ENCODE assay signal across 15 mouse cellular contexts in genomic region chr1:60656976-60657375, GRCm38 (mm10). TPM values are rescaled to one million over a fixed set of nuclear protein-coding genes. Genes with fewer than 3 reads are reported as not detected.
A peak's percentile ranks its signal among the peaks of the same experiment; 100 is the strongest.
DNase-seq lines count a peak whose midpoint lies in the region; ATAC-seq lines count a peak whose summit lies in the region.
"Had no signal": no experiment of that assay in that cellular context is flagged by ENCODE, and none has a peak within 500 bp of the region (broad histone marks: within the 10 kb centered on the region; RNA-seq: fewer than 3 reads in every experiment).

No protein-coding gene starts in this region.

- H3K27ac ChIP-seq in heart, embryonic 11.5 days (ENCODE audit: low read depth, low read length): no peak overlapping the region
- H3K27ac ChIP-seq in hindbrain, embryonic 16.5 days (ENCODE audit: low read depth, low read length): no peak overlapping the region
- H3K27ac ChIP-seq: embryonic facial prominence, embryonic 13.5 days; forebrain, embryonic 12.5 days; hindbrain, embryonic 15.5 days; midbrain, embryonic 13.5 days had no signal

- 24% methylated on average over 4 of the region's 4 CpGs for WGBS in heart, embryonic 11.5 days (ENCODE audit: insufficient replicate concordance)
- WGBS in hindbrain, embryonic 16.5 days: 83% methylated on average over 4 of the region's 4 CpGs

- no peak for ATAC-seq in heart, embryonic 11.5 days (replicated peaks; ENCODE audit: insufficient number of reproducible peaks, low FRiP score, low TSS enrichment)
- 0 out of 2 replicates have a peak, but pooled peaks have one; percentile 27 for ATAC-seq in megakaryocyte, adult 5-6 weeks (ENCODE audit: poor library complexity, severe bottlenecking)
- ATAC-seq in hindbrain, embryonic 16.5 days: no peak
- ATAC-seq: midbrain, embryonic 13.5 days had no signal

- H3K9ac ChIP-seq in heart, embryonic 11.5 days (ENCODE audit: low read depth, low read length): no peak overlapping the region
- no peak overlapping the region for H3K9ac ChIP-seq in hindbrain, embryonic 16.5 days (ENCODE audit: low read depth, low read length)
- H3K9ac ChIP-seq: embryonic facial prominence, embryonic 13.5 days; forebrain, embryonic 12.5 days; heart, embryonic 13.5 days; hindbrain, embryonic 15.5 days; midbrain, embryonic 13.5 days had no signal

- no peaks in the 10 kb centered on the region for H3K27me3 ChIP-seq in heart, embryonic 11.5 days (ENCODE audit: control insufficient read depth, insufficient read depth, low read length)
- no peaks in the 10 kb centered on the region for H3K27me3 ChIP-seq in hindbrain, embryonic 16.5 days (replicated peaks; ENCODE audit: control insufficient read depth, insufficient read depth, low read length)
- H3K27me3 ChIP-seq: embryonic facial prominence, embryonic 13.5 days; forebrain, embryonic 12.5 days; heart, embryonic 13.5 days; hindbrain, embryonic 15.5 days; midbrain, embryonic 13.5 days had no signal

- no peaks in the 10 kb centered on the region for H3K36me3 ChIP-seq in heart, embryonic 11.5 days (ENCODE audit: control insufficient read depth, insufficient read depth, low read length)
- H3K36me3 ChIP-seq in hindbrain, embryonic 16.5 days (ENCODE audit: control insufficient read depth, insufficient read depth, low read length): no peaks in the 10 kb centered on the region
- H3K36me3 ChIP-seq: embryonic facial prominence, embryonic 13.5 days; forebrain, embryonic 12.5 days; heart, embryonic 13.5 days; hindbrain, embryonic 15.5 days; midbrain, embryonic 13.5 days had no signal

- peak; percentile 94 for DNase-seq in heart, adult 11 months
- DNase-seq in kidney, adult 9 months: peak; percentile 63
- no peak for DNase-seq in kidney, adult 18-20 months
- DNase-seq in liver: peak; percentile 13
- no peak for DNase-seq in layer of hippocampus, postnatal 10 days (ENCODE audit: low spot score in 2 of 2)
- DNase-seq: B cell, adult 2 months; cerebellum, adult 11 months had no signal

- no peaks in the 10 kb centered on the region for H3K9me3 ChIP-seq in heart, embryonic 11.5 days (replicated peaks; ENCODE audit: control insufficient read depth, low read length)
- no peaks in the 10 kb centered on the region for H3K9me3 ChIP-seq in hindbrain, embryonic 16.5 days (ENCODE audit: control insufficient read depth, low read length)
- H3K9me3 ChIP-seq: embryonic facial prominence, embryonic 13.5 days; forebrain, embryonic 12.5 days; hindbrain, embryonic 15.5 days; midbrain, embryonic 13.5 days had no signal

- H3K4me2 ChIP-seq in heart, embryonic 11.5 days: no peak overlapping the region
- no peak overlapping the region for H3K4me2 ChIP-seq in hindbrain, embryonic 16.5 days (ENCODE audit: low read length)
- H3K4me2 ChIP-seq: embryonic facial prominence, embryonic 13.5 days; forebrain, embryonic 12.5 days; heart, embryonic 13.5 days; hindbrain, embryonic 15.5 days; midbrain, embryonic 13.5 days had no signal

- peaks cover 27% of the 10 kb centered on the region for H3K4me1 ChIP-seq in heart, embryonic 11.5 days (ENCODE audit: control insufficient read depth, insufficient read depth, low read length)
- no peaks in the 10 kb centered on the region for H3K4me1 ChIP-seq in hindbrain, embryonic 16.5 days (ENCODE audit: control insufficient read depth, insufficient read depth, low read depth, low read length)
- H3K4me1 ChIP-seq: embryonic facial prominence, embryonic 13.5 days; forebrain, embryonic 12.5 days; hindbrain, embryonic 15.5 days; midbrain, embryonic 13.5 days had no signal

- no peak overlapping the region for H3K4me3 ChIP-seq in heart, embryonic 11.5 days (ENCODE audit: low read depth, low read length)
- no peak overlapping the region for H3K4me3 ChIP-seq in hindbrain, embryonic 16.5 days (ENCODE audit: low read length)
- H3K4me3 ChIP-seq: embryonic facial prominence, embryonic 13.5 days; forebrain, embryonic 12.5 days; heart, embryonic 13.5 days; hindbrain, embryonic 15.5 days; midbrain, embryonic 13.5 days had no signal

RNA-seq across cellular contexts. Expression of gene Cd28, which starts 59.6 kb away (rescaled TPM):
- polyA plus RNA-seq in heart, embryonic 11.5 days (2014; fragmentation: Nextera tagmentation; extraction: Ambion mirVana): 0.07 TPM in 1 of 2 replicates, not detected in the other
- total RNA-seq in megakaryocyte, adult 5-6 weeks (2015): 2.3 and 2.5 TPM in 2 replicates
- total RNA-seq in megakaryocyte, adult 5-6 weeks (2017): 2.1 and 2.3 TPM in 2 replicates
- under 1 TPM; 0.07 to 0.27 TPM for total RNA-seq in layer of hippocampus, postnatal 10 days (2021)
- polyA plus RNA-seq in hindbrain, embryonic 16.5 days (2015; fragmentation: Nextera tagmentation; extraction: Ambion mirVana): 0.12 and 0.16 TPM in 2 replicates

Comparison
In these comparisons a context has a peak if more than half of its experiments do, and no peak if none do; other contexts are left out.
1. DNase-seq: peak in heart, adult 11 months (single experiment), kidney, adult 9 months (single experiment) and liver (single experiment); none in kidney, adult 18-20 months (single experiment) and layer of hippocampus, postnatal 10 days (0 of 2).